Mouse (Mus musculus) CH12.LX (cell line): ENCODE data around the gene Plod3. TPM values are rescaled to one million over a fixed set of nuclear protein-coding genes. Genes with fewer than 3 reads are reported as not detected.
"Not testable (repeated sequence)": the region's sequence is repeated elsewhere in the genome, so short reads cannot be mapped to it uniquely, and the experiment has no call there.

Experiments
- DNase-seq: peaks from one replicate; pipeline ENCODE4 v3.0.0-alpha.2; 2013; ENCODE audit errors: extremely low read depth
- H3K27ac ChIP-seq: 2 replicates; pipeline ENCODE4 v1.5.1; 2012; ENCODE audit warnings: low read depth, mild to moderate bottlenecking, control low read depth, moderate library complexity; ENCODE audit not compliant: insufficient read depth
- H3K27me3 ChIP-seq: replicated peaks from 2 replicates; pipeline ENCODE3; 2012; ENCODE audit warnings: inconsistent platforms
- H3K36me3 ChIP-seq, 2 experiments: replicated peaks in 1 of 2; 2 replicates each; pipeline versions ENCODE3 to v1.6.1; 2012; ENCODE audit warnings: inconsistent platforms in 1 of 2, low read length in 1 of 2, mild to moderate bottlenecking in 1 of 2, mixed read lengths in 1 of 2, moderate library complexity in 1 of 2; ENCODE audit not compliant: control insufficient read depth in 1 of 2, insufficient read depth in 1 of 2
- H3K4me1 ChIP-seq, 2 experiments: 2 replicates each; pipeline ENCODE4 v1.6.1; 2012; ENCODE audit warnings: inconsistent platforms in 1 of 2, moderate library complexity in 1 of 2; ENCODE audit not compliant: insufficient read depth in 2 of 2, control insufficient read depth in 1 of 2
- H3K4me2 ChIP-seq: 2 replicates; pipeline ENCODE4 v1.6.1; 2012; ENCODE audit warnings: low read depth, mild to moderate bottlenecking, control low read depth; ENCODE audit not compliant: poor library complexity, insufficient read depth, severe bottlenecking
- H3K4me3 ChIP-seq, 3 experiments: fragments of 150-350 bp in 1 of 3; sonication (generic) in 1 of 3; replicated peaks in 1 of 3; 2 replicates each; pipeline versions ENCODE3 to v1.5.1; 2011 to 2012; ENCODE audit warnings: low read depth in 2 of 3, low read length in 2 of 3, mild to moderate bottlenecking in 2 of 3, moderate library complexity in 2 of 3, control low read depth in 1 of 3, improper control_type of control experiment in 1 of 3, inconsistent platforms in 1 of 3, mixed read lengths in 1 of 3; ENCODE audit not compliant: poor library complexity in 1 of 3
- H3K79me2 ChIP-seq: replicated peaks from 2 replicates; pipeline ENCODE4 v1.6.1; 2012; ENCODE audit warnings: mild to moderate bottlenecking, moderate library complexity; ENCODE audit not compliant: control insufficient read depth, poor library complexity, insufficient read depth, severe bottlenecking; ENCODE audit errors: extremely low read depth
- H3K9ac ChIP-seq: 2 replicates; pipeline ENCODE4 v1.6.1; 2012; ENCODE audit warnings: low read depth, mild to moderate bottlenecking, control low read depth, moderate library complexity; ENCODE audit not compliant: insufficient read depth
- H3K9me3 ChIP-seq: replicated peaks from 2 replicates; pipeline ENCODE3; 2012; ENCODE audit warnings: low read length, inconsistent platforms, mixed read lengths
- CTCF ChIP-seq, 2 experiments: IDR thresholded peaks in 1 of 2; conservative IDR thresholded peaks in 1 of 2; 2 replicates each; pipeline ENCODE4 v1.5.1; 2011 to 2012; ENCODE audit warnings: low read depth in 2 of 2, low read length in 2 of 2, improper control_type of control experiment in 1 of 2, inconsistent platforms in 1 of 2, mild to moderate bottlenecking in 1 of 2, moderate library complexity in 1 of 2
- E2F4 ChIP-seq: IDR thresholded peaks from 2 replicates; pipeline ENCODE4 v1.6.1; 2011; ENCODE audit warnings: low read depth, low read length, improper control_type of control experiment; ENCODE audit not compliant: insufficient replicate concordance
- ELF1 ChIP-seq: IDR thresholded peaks from 2 replicates; pipeline ENCODE4 v1.6.1; 2014; ENCODE audit warnings: low read depth, mild to moderate bottlenecking, inconsistent platforms, low read length, improper control_type of control experiment
- ETS1 ChIP-seq: conservative IDR thresholded peaks from 2 replicates; pipeline ENCODE4 v1.6.1; 2012; ENCODE audit warnings: low read depth, mild to moderate bottlenecking, inconsistent platforms, low read length, improper control_type of control experiment, moderate library complexity
- HCFC1 ChIP-seq: IDR thresholded peaks from 2 replicates; pipeline ENCODE4 v1.6.1; 2012; ENCODE audit warnings: low read depth, mild to moderate bottlenecking, inconsistent platforms, low read length, improper control_type of control experiment
- JUN ChIP-seq: IDR thresholded peaks from 2 replicates; pipeline ENCODE4 v1.6.1; 2011; ENCODE audit warnings: low read depth, mild to moderate bottlenecking, low read length, improper control_type of control experiment, moderate library complexity; ENCODE audit not compliant: insufficient read depth
- JUND ChIP-seq: conservative IDR thresholded peaks from 2 replicates; pipeline ENCODE4 v1.6.1; 2011; ENCODE audit warnings: low read depth, low read length, improper control_type of control experiment
- KAT2A ChIP-seq: IDR thresholded peaks from 2 replicates; pipeline ENCODE4 v1.6.1; 2012; ENCODE audit warnings: low read length, improper control_type of control experiment, inconsistent platforms; ENCODE audit not compliant: insufficient replicate concordance
- MAFK ChIP-seq: IDR thresholded peaks from 2 replicates; pipeline ENCODE4 v1.6.1; 2011; ENCODE audit warnings: low read length, improper control_type of control experiment; ENCODE audit not compliant: insufficient replicate concordance
- MYC ChIP-seq: IDR thresholded peaks from 2 replicates; pipeline ENCODE4 v1.6.1; 2011; ENCODE audit warnings: low read depth, mild to moderate bottlenecking, improper control_type of control experiment, low read length
- NELFE ChIP-seq: IDR thresholded peaks from 2 replicates; pipeline ENCODE4 v1.6.1; 2011; ENCODE audit warnings: low read depth, low read length, improper control_type of control experiment
- NRF1 ChIP-seq: IDR thresholded peaks from 2 replicates; pipeline ENCODE4 v1.6.1; 2014; ENCODE audit warnings: low read depth, mild to moderate bottlenecking, inconsistent platforms, low read length, improper control_type of control experiment, moderate library complexity
- POLR2A ChIP-seq: IDR thresholded peaks from 2 replicates; pipeline ENCODE4 v1.6.1; 2011; ENCODE audit warnings: low read depth, mild to moderate bottlenecking, improper control_type of control experiment, low read length
- POLR2AphosphoS2 ChIP-seq: IDR thresholded peaks from 2 replicates; pipeline ENCODE4 v1.6.1; 2011; ENCODE audit warnings: low read depth, low read length, improper control_type of control experiment
- RAD21 ChIP-seq: IDR thresholded peaks from 2 replicates; pipeline ENCODE4 v1.6.1; 2011; ENCODE audit warnings: low read depth, mild to moderate bottlenecking, low read length, improper control_type of control experiment, moderate library complexity
- SIN3A ChIP-seq: IDR thresholded peaks from 2 replicates; pipeline ENCODE4 v1.6.1; 2012; ENCODE audit warnings: low read length, improper control_type of control experiment, inconsistent platforms
- TBP ChIP-seq: conservative IDR thresholded peaks from 2 replicates; pipeline ENCODE4 v1.6.1; 2011; ENCODE audit warnings: low read depth, low read length, improper control_type of control experiment
- UBTF ChIP-seq: IDR thresholded peaks from 2 replicates; pipeline ENCODE4 v1.6.1; 2012; ENCODE audit warnings: low read depth, mild to moderate bottlenecking, inconsistent platforms, low read length, improper control_type of control experiment, moderate library complexity
- USF1 ChIP-seq: IDR thresholded peaks from 2 replicates; pipeline ENCODE4 v1.6.1; 2014; ENCODE audit warnings: low read depth, mild to moderate bottlenecking, inconsistent platforms, low read length, improper control_type of control experiment
- ZKSCAN1 ChIP-seq: IDR thresholded peaks from 2 replicates; pipeline ENCODE4 v1.6.1; 2012; ENCODE audit warnings: low read depth, inconsistent platforms, low read length, improper control_type of control experiment, borderline replicate concordance
- dilution Hi-C: fragments of 300-500 bp; cut with MboI; formaldehyde crosslinking; loops from 2 replicates; pipeline ENCODE4 v1.14.3; 2020; ENCODE audit warnings: low sequenced_read_pairs; ENCODE audit not compliant: extremely low pct_unique_long_range_greater_than_20kb, extremely low pct_ligation_motif_present
- in situ Hi-C: fragments of 300-500 bp; cut with MboI; formaldehyde crosslinking; loops from 3 replicates; pipeline ENCODE4 v1.14.3; 2019; ENCODE audit warnings: low sequenced_read_pairs, low pct_ligation_motif_present, low pct_unique_long_range_greater_than_20kb, mixed read lengths
- polyA plus RNA-seq: library from polyadenylated mRNA; unstranded; fragments of >175 nt; gene quantifications from 2 replicates; pipeline ENCODE4 v1.2.1, GENCODE M21; 2012; ENCODE audit warnings: low read depth; ENCODE audit not compliant: insufficient read length
- total RNA-seq, 2 experiments: library from RNA; depleted of rRNA; stranded (reverse); fragments of 300-350 nt in 1 of 2; fragments of >200 nt in 1 of 2; gene quantifications; 2 replicates each; pipeline ENCODE4 v1.2.3; 2012 to 2014

The Plod3 gene
- total and polyA plus RNA-seq, 3 experiments: 8.8 to 45.2 (median 23.6) TPM

DNA sequence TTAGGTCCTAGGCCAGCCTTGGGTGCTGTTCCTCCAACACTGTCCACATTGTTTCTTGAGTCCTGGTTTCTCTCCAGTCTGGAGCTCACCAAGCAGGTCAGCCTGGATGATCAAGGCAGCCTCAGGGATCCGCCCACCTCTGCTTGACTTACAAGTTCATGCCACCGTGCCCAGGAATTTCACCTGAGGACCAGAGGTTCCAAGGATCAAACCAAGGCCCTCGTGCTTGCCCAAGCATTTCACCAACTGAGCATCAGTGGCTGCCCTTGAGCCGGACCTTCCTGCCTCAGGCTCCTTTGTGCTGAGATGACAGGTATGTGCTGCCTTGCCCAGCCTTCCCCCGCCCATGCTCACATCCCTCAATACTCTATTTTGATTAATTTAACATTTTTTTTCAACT lies 49.2 kb upstream of the Plod3 start:
- H3K36me3 ChIP-seq: peaks cover 0 to 2% of the 10 kb centered on the region in 2 experiments
- in situ Hi-C loops (no loop called here), dilution Hi-C loops (no loop called here)
- H3K4me3 ChIP-seq: no peak overlapping the region
- no peaks in the 10 kb centered on the region for H3K79me2 ChIP-seq
- peaks cover 4% of the 10 kb centered on the region for H3K9me3 ChIP-seq
- peaks cover 5 to 11% of the 10 kb centered on the region in 2 experiments for H3K4me1 ChIP-seq
- H3K27me3 ChIP-seq: no peaks in the 10 kb centered on the region
- H3K27ac ChIP-seq: no peak overlapping the region
- H3K9ac ChIP-seq: no peak overlapping the region
- DNase-seq: no peak
- no peak for TF ChIP-seq NRF1
- TF ChIP-seq E2F4: no peak
- no peak for TF ChIP-seq UBTF
- TF ChIP-seq MAFK: no peak
- TF ChIP-seq ETS1: no peak
- no peak for TF ChIP-seq POLR2AphosphoS2
- TF ChIP-seq USF1: no peak
- no peak for TF ChIP-seq JUND
- no peak for TF ChIP-seq ELF1
- TF ChIP-seq SIN3A: no peak
- no peak for TF ChIP-seq TBP
- no peak for TF ChIP-seq CTCF (conservative IDR thresholded peaks at IDR 0.05 in 1 of 2, IDR thresholded peaks at IDR 0.05 in 1 of 2; ENCODE audit: low read depth in 2 of 2, low read length in 2 of 2)
- no peak for TF ChIP-seq KAT2A
- no peak for TF ChIP-seq ZKSCAN1
- no peak for TF ChIP-seq HCFC1
- no peak for TF ChIP-seq NELFE
- TF ChIP-seq MYC: no peak
- no peak for TF ChIP-seq JUN
- no peak overlapping the region for H3K4me2 ChIP-seq

DNA sequence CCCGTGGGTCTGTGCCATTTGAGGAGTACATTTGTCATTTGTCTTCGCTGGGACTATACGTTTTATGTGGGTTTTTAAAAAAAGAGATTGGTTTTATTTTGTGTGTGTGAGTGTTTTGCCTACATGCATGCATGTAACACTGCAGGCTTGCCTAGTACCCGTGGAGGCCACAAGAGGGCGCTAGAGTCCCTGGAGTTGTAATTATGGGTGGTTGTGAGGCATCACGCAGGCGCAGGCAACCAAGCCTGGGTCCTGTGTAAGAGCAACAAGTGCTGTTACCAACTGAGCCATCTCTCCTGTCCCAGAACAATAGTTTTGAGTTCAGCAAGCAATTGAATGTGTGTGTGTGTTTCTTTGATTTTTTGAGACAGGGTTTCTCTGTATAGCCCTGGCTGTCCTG lies 47.5 kb upstream of the Plod3 start:
- Histone ChIP-seq H3K9ac (no peak overlapping the region), H3K36me3 (no peaks in the 10 kb centered on the region), H3K4me2 (no peak overlapping the region), H3K4me3 (no peak overlapping the region), H3K27me3 (no peaks in the 10 kb centered on the region), H3K27ac (no peak overlapping the region), H3K79me2 (no peaks in the 10 kb centered on the region), H3K9me3 (peaks cover 4% of the 10 kb centered on the region), H3K4me1 (peaks cover 2 to 16% of the 10 kb centered on the region in 2 experiments; a peak in 2 of 4 replicates)
- no peak for DNase-seq
- dilution Hi-C loops (no loop called here), in situ Hi-C loops (no loop called here)
- TF ChIP-seq CTCF (conservative IDR thresholded peaks at IDR 0.05 in 1 of 2, IDR thresholded peaks at IDR 0.05 in 1 of 2; ENCODE audit: low read depth in 2 of 2, low read length in 2 of 2): peak; percentile 34 to 47
- no peak for TF ChIP-seq KAT2A
- TF ChIP-seq UBTF: no peak
- peak; percentile 22 for TF ChIP-seq RAD21
- no peak for TF ChIP-seq POLR2A

DNA sequence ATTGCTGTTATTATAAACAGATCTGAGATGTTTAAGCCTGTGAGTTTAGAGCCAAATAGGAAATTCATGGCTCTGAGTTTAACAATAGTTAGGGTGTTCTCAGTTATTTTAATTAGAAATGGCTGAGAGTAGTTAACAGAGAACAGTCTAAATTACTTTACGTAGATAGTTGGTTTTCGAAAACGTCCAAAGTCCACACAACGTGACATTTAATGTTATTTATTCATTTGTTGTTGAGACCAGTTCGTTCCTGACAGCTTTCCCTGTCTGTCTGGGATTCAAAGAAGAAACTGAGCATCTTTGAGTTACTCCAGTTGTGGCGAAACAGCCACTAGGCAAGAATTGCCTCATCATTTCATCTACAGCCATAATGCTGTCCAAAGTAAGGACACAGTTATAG lies 46.8 kb upstream of the Plod3 start:
- dilution Hi-C loops: not testable (repeated sequence)

More for the DNA sequence above, 46.8 kb upstream of the Plod3 start:
- H3K79me2 ChIP-seq, H3K4me2 ChIP-seq, H3K4me3 ChIP-seq, H3K9me3 ChIP-seq, in situ Hi-C loops, H3K36me3 ChIP-seq, H3K27me3 ChIP-seq, H3K9ac ChIP-seq, DNase-seq, H3K27ac ChIP-seq: not testable (repeated sequence)
- peaks cover 2 to 16% of the 10 kb centered on the region in 2 experiments; a peak in 2 of 4 replicates for H3K4me1 ChIP-seq
